Mouse (Mus musculus): Measurements from ENCODE around the gene Gstm5.

Gene Gstm5

GRCm38 (mm10) chr3:107873335-107874251 lies 22.0 kb upstream of the Gstm5 start:
- DNase-seq, result peak; percentile 41

- DNase-seq, result peak; percentile 10
Observed at GRCm38 (mm10) chr3:107875231-107875630, 20.4 kb upstream of the Gstm5 start.

GRCm38 (mm10) chr3:107877005-107877404 lies 18.6 kb upstream of the Gstm5 start, which contains the start of gene Eps8l3:
Gene Eps8l3, plus strand, starts transcription at chr3:107877229.
- DNase-seq, result no peak

- no peak for DNase-seq
Observed at GRCm38 (mm10) chr3:107877747-107878736, 17.6 kb upstream of the Gstm5 start.

- no peak for DNase-seq
Observed at GRCm38 (mm10) chr3:107887674-107888495, 7.7 kb upstream of the Gstm5 start.

- DNase-seq, result peak; percentile 40
Observed at GRCm38 (mm10) chr3:107889236-107889635, 6.4 kb upstream of the Gstm5 start.

- DNase-seq, result no peak
Observed at GRCm38 (mm10) chr3:107895194-107895719, 364 bp upstream of the Gstm5 start.

- DNase-seq, result peak; percentile 66
Observed at GRCm38 (mm10) chr3:107898691-107899090, 3.1 kb downstream of the Gstm5 start.

GRCm38 (mm10) chr3:107900955-107901673 lies 5.5 kb downstream of the Gstm5 start:
- DNase-seq, result peak; percentile 53

- no peak for DNase-seq
Observed at GRCm38 (mm10) chr3:107905942-107906341, 10.3 kb downstream of the Gstm5 start.

GRCm38 (mm10) chr3:107916674-107917073 lies 21.1 kb downstream of the Gstm5 start:
- no peak for DNase-seq

GRCm38 (mm10) chr3:107917097-107917496 lies 21.5 kb downstream of the Gstm5 start:
- no peak for DNase-seq

GRCm38 (mm10) chr3:107917783-107918408 lies 22.3 kb downstream of the Gstm5 start:
- peak; percentile 77 for DNase-seq

GRCm38 (mm10) chr3:107920348-107920747 lies 24.7 kb downstream of the Gstm5 start:
- DNase-seq, result no peak

GRCm38 (mm10) chr3:107925335-107925734 lies 29.7 kb downstream of the Gstm5 start:
- DNase-seq, result no peak

GRCm38 (mm10) chr3:107927841-107928240 lies 32.2 kb downstream of the Gstm5 start:
- no peak for DNase-seq

- DNase-seq, result no peak
Observed at GRCm38 (mm10) chr3:107928691-107929090, 33.1 kb downstream of the Gstm5 start.

GRCm38 (mm10) chr3:107929243-107929642 lies 33.6 kb downstream of the Gstm5 start:
- no peak for DNase-seq

GRCm38 (mm10) chr3:107929731-107930130 lies 34.1 kb downstream of the Gstm5 start:
- DNase-seq, result no peak

- DNase-seq, result no peak
Observed at GRCm38 (mm10) chr3:107931134-107931533, 35.5 kb downstream of the Gstm5 start.

GRCm38 (mm10) chr3:107931670-107932069 lies 36.0 kb downstream of the Gstm5 start, which contains the start of gene Gstm7:
Gene Gstm7, minus strand, starts transcription at chr3:107931817.
- DNase-seq, result peak; percentile 99
